Mouse (Mus musculus): ENCODE results near the gene Crcp. TPM values are rescaled to one million over a fixed set of nuclear protein-coding genes. Genes with fewer than 3 reads are reported as not detected.

The Crcp gene
- polyA plus RNA-seq, 2 experiments: 24.2 to 25.4 TPM

- no peak for DNase-seq (ENCODE audit: low spot score)
- H3K27me3 ChIP-seq (ENCODE audit: control insufficient read depth, insufficient read depth, low read length): no peaks in the 10 kb centered on the region
- H3K4me1 ChIP-seq (ENCODE audit: control insufficient read depth, insufficient read depth, low read length): no peaks in the 10 kb centered on the region
- H3K4me3 ChIP-seq (replicated peaks; ENCODE audit: low read length): no peak overlapping the region
- TF ChIP-seq POLR2A (IDR thresholded peaks at IDR 0.05; ENCODE audit: borderline replicate concordance, extremely low read depth, insufficient read depth, insufficient read length): no peak
- peaks cover 41% of the 10 kb centered on the region for H3K36me3 ChIP-seq (ENCODE audit: control insufficient read depth, insufficient read depth, low read length)
- no peak overlapping the region for H3K4me2 ChIP-seq (replicated peaks; ENCODE audit: low read depth, low read length, severe bottlenecking)
- 94% methylated on average over 4 of the region's 4 CpGs for WGBS
- H3K9ac ChIP-seq (ENCODE audit: low read depth, low read length, severe bottlenecking): no peak overlapping the region
- H3K27ac ChIP-seq (replicated peaks; ENCODE audit: low read depth, low read length): no peak overlapping the region
- ATAC-seq (ENCODE audit: low FRiP score, low read depth): no peak
- no peaks in the 10 kb centered on the region for H3K9me3 ChIP-seq (ENCODE audit: control insufficient read depth, low read length)
Measured at GRCm38 (mm10) chr5:130055688-130056087, 26.6 kb downstream of the Crcp start.

DNA sequence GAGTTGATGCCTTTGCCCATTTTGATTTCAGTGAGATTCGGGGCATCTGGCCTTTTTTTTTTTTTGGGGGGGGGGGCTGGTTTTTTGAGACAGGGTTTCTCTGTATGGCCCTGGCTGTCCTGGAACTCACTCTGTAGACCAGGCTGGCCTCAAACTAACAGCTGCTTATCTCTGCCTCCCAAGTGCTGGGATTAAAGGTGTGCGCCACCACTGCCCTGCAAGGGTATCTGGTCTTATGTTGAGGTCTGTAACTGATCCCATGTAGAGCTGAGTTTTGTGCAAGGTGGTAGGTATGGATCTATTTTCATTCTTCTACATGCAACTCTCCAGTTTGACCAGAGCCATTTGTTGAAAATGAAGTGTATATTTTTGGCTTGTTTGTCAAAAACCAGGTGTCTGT, 27.2 kb downstream of the Crcp start:
- TF ChIP-seq POLR2A (IDR thresholded peaks at IDR 0.05; ENCODE audit: borderline replicate concordance, extremely low read depth, insufficient read depth, insufficient read length): no peak

DNA sequence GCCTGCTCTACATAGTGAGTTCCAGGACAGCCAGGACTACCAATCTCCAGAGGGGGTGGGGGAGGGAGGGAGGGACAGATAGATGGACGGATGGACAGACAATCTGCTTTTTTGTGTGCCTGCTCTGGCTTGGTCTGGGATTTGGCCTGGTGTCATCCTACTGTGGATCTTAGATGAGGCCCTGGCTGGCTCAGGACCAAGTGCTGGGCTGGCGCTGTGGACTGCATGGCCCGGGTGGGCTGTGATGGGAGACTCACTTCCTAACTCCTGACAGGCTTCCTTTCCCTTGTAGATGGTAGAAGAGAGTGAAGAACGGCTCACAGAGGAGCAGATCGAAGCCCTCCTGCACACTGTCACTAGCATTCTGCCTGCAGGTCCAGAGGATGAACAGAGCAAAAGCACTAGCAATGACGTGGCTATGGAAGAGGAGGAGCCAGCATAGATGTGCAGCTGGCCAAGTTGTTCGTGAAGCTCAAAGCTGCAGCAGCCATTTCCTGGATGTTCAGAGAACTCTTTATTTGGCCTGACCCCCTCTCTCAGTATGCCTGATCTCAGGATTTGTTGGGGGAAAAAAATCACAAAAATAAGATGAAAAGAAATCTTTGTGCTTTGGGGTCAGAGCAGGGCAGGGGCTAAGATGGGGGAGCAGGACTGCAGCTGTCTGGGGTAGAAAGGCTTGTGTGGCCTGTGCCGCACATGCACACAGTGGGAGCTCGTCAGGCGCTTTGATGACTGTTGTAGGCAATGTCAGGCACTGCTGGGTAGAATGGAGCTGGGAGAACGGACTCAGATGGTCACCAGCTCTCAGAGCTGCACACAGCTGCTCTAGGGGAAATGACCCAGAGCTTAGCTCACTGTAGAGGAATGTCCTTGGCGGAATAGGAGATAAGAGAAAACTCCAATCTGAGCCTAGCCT, 30.6 kb downstream of the Crcp start:
- H3K4me2 ChIP-seq (replicated peaks; ENCODE audit: low read depth, low read length, severe bottlenecking): no peak overlapping the region
- no peaks in the 10 kb centered on the region for H3K9me3 ChIP-seq (ENCODE audit: control insufficient read depth, low read length)
- no peaks in the 10 kb centered on the region for H3K27me3 ChIP-seq (ENCODE audit: control insufficient read depth, insufficient read depth, low read length)
- H3K36me3 ChIP-seq (ENCODE audit: control insufficient read depth, insufficient read depth, low read length): peaks cover 26% of the 10 kb centered on the region
- no peaks in the 10 kb centered on the region for H3K4me1 ChIP-seq (ENCODE audit: control insufficient read depth, insufficient read depth, low read length)
- ATAC-seq (ENCODE audit: low FRiP score, low read depth) (no peak), DNase-seq (ENCODE audit: low spot score) (no peak)
- 75% methylated on average over 12 of the region's 12 CpGs for WGBS
- no peak overlapping the region for H3K4me3 ChIP-seq (replicated peaks; ENCODE audit: low read length)
- no peak for TF ChIP-seq POLR2A (IDR thresholded peaks at IDR 0.05; ENCODE audit: borderline replicate concordance, extremely low read depth, insufficient read depth, insufficient read length)
- no peak overlapping the region for H3K27ac ChIP-seq (replicated peaks; ENCODE audit: low read depth, low read length)
- H3K9ac ChIP-seq (ENCODE audit: low read depth, low read length, severe bottlenecking): no peak overlapping the region

More for the DNA sequence above, 27.2 kb downstream of the Crcp start:
- no peaks in the 10 kb centered on the region for H3K27me3 ChIP-seq (ENCODE audit: control insufficient read depth, insufficient read depth, low read length)
- H3K36me3 ChIP-seq (ENCODE audit: control insufficient read depth, insufficient read depth, low read length): peaks cover 36% of the 10 kb centered on the region
- 90% methylated on average over 2 of the region's 2 CpGs for WGBS
- no peaks in the 10 kb centered on the region for H3K9me3 ChIP-seq (ENCODE audit: control insufficient read depth, low read length)
- DNase-seq (ENCODE audit: low spot score) (no peak), ATAC-seq (ENCODE audit: low FRiP score, low read depth) (no peak)
- H3K4me2 ChIP-seq (replicated peaks; ENCODE audit: low read depth, low read length, severe bottlenecking): no peak overlapping the region
- no peaks in the 10 kb centered on the region for H3K4me1 ChIP-seq (ENCODE audit: control insufficient read depth, insufficient read depth, low read length)
- H3K27ac ChIP-seq (replicated peaks; ENCODE audit: low read depth, low read length): no peak overlapping the region
- H3K4me3 ChIP-seq (replicated peaks; ENCODE audit: low read length): no peak overlapping the region
- no peak overlapping the region for H3K9ac ChIP-seq (ENCODE audit: low read depth, low read length, severe bottlenecking)

GRCm38 (mm10) chr5:130060329-130060665, 31.2 kb downstream of the Crcp start:
- Histone ChIP-seq H3K4me2 (replicated peaks; ENCODE audit: low read depth, low read length, severe bottlenecking) (no peak overlapping the region), H3K36me3 (ENCODE audit: control insufficient read depth, insufficient read depth, low read length) (peaks cover 25% of the 10 kb centered on the region), H3K9ac (ENCODE audit: low read depth, low read length, severe bottlenecking) (no peak overlapping the region), H3K27ac (replicated peaks; ENCODE audit: low read depth, low read length) (no peak overlapping the region), H3K4me1 (ENCODE audit: control insufficient read depth, insufficient read depth, low read length) (no peaks in the 10 kb centered on the region), H3K27me3 (ENCODE audit: control insufficient read depth, insufficient read depth, low read length) (no peaks in the 10 kb centered on the region), H3K4me3 (replicated peaks; ENCODE audit: low read length) (no peak overlapping the region), H3K9me3 (ENCODE audit: control insufficient read depth, low read length) (no peaks in the 10 kb centered on the region)
- 91% methylated on average over 4 of the region's 4 CpGs for WGBS
- no peak for TF ChIP-seq POLR2A (IDR thresholded peaks at IDR 0.05; ENCODE audit: borderline replicate concordance, extremely low read depth, insufficient read depth, insufficient read length)
- DNase-seq (ENCODE audit: low spot score): no peak
- ATAC-seq (ENCODE audit: low FRiP score, low read depth): no peak

GRCm38 (mm10) chr5:130062096-130062495, 33.0 kb downstream of the Crcp start:
- H3K4me2 ChIP-seq (replicated peaks; ENCODE audit: low read depth, low read length, severe bottlenecking): no peak overlapping the region
- no peaks in the 10 kb centered on the region for H3K4me1 ChIP-seq (ENCODE audit: control insufficient read depth, insufficient read depth, low read length)
- H3K36me3 ChIP-seq (ENCODE audit: control insufficient read depth, insufficient read depth, low read length): peaks cover 21% of the 10 kb centered on the region
- H3K9ac ChIP-seq (ENCODE audit: low read depth, low read length, severe bottlenecking): no peak overlapping the region
- 80% methylated on average over 2 of the region's 2 CpGs for WGBS
- TF ChIP-seq POLR2A (IDR thresholded peaks at IDR 0.05; ENCODE audit: borderline replicate concordance, extremely low read depth, insufficient read depth, insufficient read length): no peak
- H3K27me3 ChIP-seq (ENCODE audit: control insufficient read depth, insufficient read depth, low read length): no peaks in the 10 kb centered on the region
- ATAC-seq (ENCODE audit: low FRiP score, low read depth): no peak
- DNase-seq (ENCODE audit: low spot score): no peak
- no peaks in the 10 kb centered on the region for H3K9me3 ChIP-seq (ENCODE audit: control insufficient read depth, low read length)
- no peak overlapping the region for H3K27ac ChIP-seq (replicated peaks; ENCODE audit: low read depth, low read length)
- no peak overlapping the region for H3K4me3 ChIP-seq (replicated peaks; ENCODE audit: low read length)
